Mouse (Mus musculus) liver, embryonic 15.5 days (tissue): ENCODE results near the gene Tns3. TPM values are rescaled to one million over a fixed set of nuclear protein-coding genes. Genes with fewer than 3 reads are reported as not detected.

Experiments
- ATAC-seq: fragments of 200-750 bp; cut with Nextera tagmentation; 2 replicates; pipeline ENCODE4 v1.8.0; 2017; ENCODE audit warnings: moderate number of reproducible peaks, mild to moderate bottlenecking, moderate library complexity; ENCODE audit not compliant: insufficient read depth
- H3K27ac ChIP-seq: fragments of 300-500 bp; sonication (generic); replicated peaks from 2 replicates; pipeline ENCODE4 v1.5.1; 2015; ENCODE audit warnings: mild to moderate bottlenecking, inconsistent platforms
- H3K27me3 ChIP-seq: fragments of 300-500 bp; sonication (generic); 2 replicates; pipeline ENCODE4 v1.6.1; 2015; ENCODE audit warnings: mild to moderate bottlenecking, inconsistent platforms
- H3K36me3 ChIP-seq: fragments of 300-500 bp; sonication (generic); replicated peaks from 2 replicates; pipeline ENCODE4 v1.6.1; 2015; ENCODE audit warnings: moderate library complexity, mild to moderate bottlenecking, inconsistent platforms
- H3K4me1 ChIP-seq: fragments of 300-500 bp; sonication (generic); replicated peaks from 2 replicates; pipeline ENCODE4 v1.6.1; 2015; ENCODE audit warnings: inconsistent platforms
- H3K4me2 ChIP-seq: fragments of 300-500 bp; sonication (generic); 2 replicates; pipeline ENCODE4 v1.6.1; 2015; ENCODE audit warnings: moderate library complexity, mild to moderate bottlenecking, inconsistent platforms
- H3K4me3 ChIP-seq: fragments of 300-500 bp; sonication (generic); replicated peaks from 2 replicates; pipeline ENCODE4 v1.5.1; 2015; ENCODE audit warnings: mild to moderate bottlenecking, inconsistent platforms
- H3K9ac ChIP-seq: fragments of 300-500 bp; sonication (generic); 2 replicates; pipeline ENCODE4 v1.6.1; 2015; ENCODE audit warnings: moderate library complexity, mild to moderate bottlenecking, inconsistent platforms
- H3K9me3 ChIP-seq: fragments of 300-500 bp; sonication (generic); replicated peaks from 2 replicates; pipeline ENCODE4 v1.6.1; 2016; ENCODE audit warnings: inconsistent platforms
- WGBS: fragments of 180-500 bp; shearing (Covaris S2); methylation state at CpG from one replicate; pipeline ENCODE4 v1.1.7; 2015; ENCODE audit warnings: mixed read lengths; ENCODE audit not compliant: insufficient replicate concordance; 5-methylcytosine and 5-hydroxymethylcytosine counted together
- polyA plus RNA-seq: library from polyadenylated mRNA; unstranded; fragments of >200 nt; fragmentation: Nextera tagmentation; extraction: Ambion mirVana; gene quantifications from 2 replicates; pipeline ENCODE4 v1.2.1, GENCODE M21; 2015

Gene Tns3
- polyA plus RNA-seq, 1 experiment from 2014 or later = 3.4 TPM

- 50% methylated on average over 6 of the region's 6 CpGs for WGBS
- H3K4me2 ChIP-seq = no peak overlapping the region
- H3K4me1 ChIP-seq = no peaks in the 10 kb centered on the region; the same call in 1 of the 2 replicates
- no peaks in the 10 kb centered on the region for H3K27me3 ChIP-seq
- H3K36me3 ChIP-seq = peaks cover 8% of the 10 kb centered on the region; the same call in 1 of the 2 replicates
- no peaks in the 10 kb centered on the region for H3K9me3 ChIP-seq
- no peak overlapping the region for H3K27ac ChIP-seq
- H3K4me3 ChIP-seq = no peak overlapping the region
- no peak for ATAC-seq
- no peak overlapping the region for H3K9ac ChIP-seq
These were observed 176.1 kb downstream of the Tns3 start for GRCm38 (mm10) chr11:8488248-8488647.

DNA sequence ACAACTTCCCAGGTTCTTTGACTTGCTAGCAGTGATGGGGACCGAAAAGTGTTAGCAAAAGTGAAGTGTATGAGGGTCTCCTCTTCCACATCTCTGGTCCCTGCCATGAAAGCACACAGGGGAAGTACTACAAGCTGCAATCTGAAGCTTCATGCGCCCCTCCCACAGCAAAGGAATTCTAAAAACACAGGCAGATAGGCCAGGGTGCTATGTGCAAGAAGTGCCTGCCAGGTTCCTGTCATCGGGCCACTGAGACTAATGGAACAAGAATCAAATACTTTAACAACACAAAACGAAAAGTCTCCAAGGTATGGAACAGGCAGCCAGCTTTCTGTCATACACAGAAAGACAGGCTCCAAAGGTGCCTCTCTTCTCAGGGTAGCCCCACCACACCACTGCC, 177.8 kb downstream of the Tns3 start:
- H3K27ac ChIP-seq = no peak overlapping the region

GRCm38 (mm10) chr11:8484538-8484937, 179.8 kb downstream of the Tns3 start:
- no peak overlapping the region for H3K9ac ChIP-seq
- ATAC-seq = no peak
- H3K36me3 ChIP-seq = 0 out of 2 replicates have a peak, but pooled peaks cover under 1% of the 10 kb centered on the region
- H3K4me3 ChIP-seq = no peak overlapping the region
- H3K4me2 ChIP-seq = no peak overlapping the region
- no peak overlapping the region for H3K27ac ChIP-seq
- 58% methylated on average over 4 of the region's 4 CpGs for WGBS
- H3K4me1 ChIP-seq = no peaks in the 10 kb centered on the region
- H3K9me3 ChIP-seq = no peaks in the 10 kb centered on the region
- no peaks in the 10 kb centered on the region for H3K27me3 ChIP-seq

More for the DNA sequence above, 177.8 kb downstream of the Tns3 start:
- no peak for ATAC-seq
- Histone ChIP-seq H3K9me3 (no peaks in the 10 kb centered on the region), H3K4me1 (no peaks in the 10 kb centered on the region), H3K4me2 (no peak overlapping the region), H3K9ac (no peak overlapping the region), H3K27me3 (no peaks in the 10 kb centered on the region), H3K36me3 (no peaks in the 10 kb centered on the region), H3K4me3 (no peak overlapping the region)
- 59% methylated on average over 4 of the region's 4 CpGs for WGBS

- Histone ChIP-seq H3K4me2 (no peak overlapping the region), H3K36me3 (0 out of 2 replicates have a peak, but pooled peaks cover 11% of the 10 kb centered on the region), H3K9ac (no peak overlapping the region), H3K4me1 (no peaks in the 10 kb centered on the region), H3K27me3 (no peaks in the 10 kb centered on the region), H3K27ac (no peak overlapping the region), H3K9me3 (no peaks in the 10 kb centered on the region), H3K4me3 (no peak overlapping the region)
- WGBS = 56% methylated on average over 3 of the region's 3 CpGs
- ATAC-seq = no peak
These were observed 181.6 kb downstream of the Tns3 start for GRCm38 (mm10) chr11:8482721-8483120.

DNA sequence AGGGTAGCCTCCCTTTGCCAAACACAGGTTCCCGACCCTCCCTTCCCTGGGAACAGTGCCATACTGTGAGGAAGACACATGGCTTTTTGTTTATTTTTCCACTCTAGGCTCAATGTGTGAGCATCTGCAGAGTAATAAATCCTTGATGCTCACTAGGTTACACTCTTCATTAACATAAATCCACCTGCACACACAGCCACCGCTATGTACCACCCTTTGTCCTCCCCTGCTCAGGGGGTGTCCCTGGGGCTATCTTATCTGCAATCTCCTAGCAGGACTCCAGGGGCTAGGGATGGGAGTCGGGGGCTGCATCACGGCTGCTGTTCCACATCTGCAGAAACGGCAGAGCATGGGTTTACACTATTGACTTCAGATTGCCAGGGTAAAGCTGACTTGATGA, 182.4 kb downstream of the Tns3 start:
- Histone ChIP-seq H3K9me3 (no peaks in the 10 kb centered on the region), H3K27me3 (no peaks in the 10 kb centered on the region), H3K4me2 (no peak overlapping the region), H3K4me3 (no peak overlapping the region), H3K4me1 (no peaks in the 10 kb centered on the region), H3K36me3 (0 out of 2 replicates have a peak, but pooled peaks cover 15% of the 10 kb centered on the region), H3K9ac (no peak overlapping the region), H3K27ac (no peak overlapping the region)
- no peak for ATAC-seq
- 59% methylated on average over 5 of the region's 5 CpGs for WGBS

DNA sequence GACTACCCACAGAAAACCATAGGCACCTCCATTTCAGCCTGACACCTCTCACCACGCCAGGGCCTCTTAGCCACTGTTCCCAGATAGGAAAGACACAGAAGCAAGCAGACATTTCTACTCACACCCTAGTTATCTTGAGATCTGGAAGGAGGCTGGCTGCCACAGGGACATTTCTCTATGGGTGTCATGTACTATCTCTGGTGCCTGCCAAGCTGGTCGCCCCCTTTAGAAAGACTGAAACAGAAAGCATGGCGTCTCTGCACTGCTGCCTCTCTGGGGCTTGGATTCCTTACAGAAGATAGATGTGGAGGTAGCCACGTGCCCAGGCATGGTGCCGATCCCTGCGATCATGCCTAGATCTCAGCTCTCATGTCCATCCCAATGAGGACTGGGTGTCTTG, 182.8 kb downstream of the Tns3 start:
- no peak for ATAC-seq
- no peak overlapping the region for H3K9ac ChIP-seq
- 66% methylated on average over 6 of the region's 6 CpGs for WGBS

GRCm38 (mm10) chr11:8479858-8480257, 184.5 kb downstream of the Tns3 start:
- Histone ChIP-seq H3K9me3 (no peaks in the 10 kb centered on the region), H3K36me3 (0 out of 2 replicates have a peak, but pooled peaks cover 15% of the 10 kb centered on the region), H3K27ac (no peak overlapping the region), H3K4me3 (no peak overlapping the region), H3K9ac (no peak overlapping the region), H3K4me2 (no peak overlapping the region), H3K4me1 (no peaks in the 10 kb centered on the region), H3K27me3 (no peaks in the 10 kb centered on the region)
- ATAC-seq = no peak
- 75% methylated on average over 2 of the region's 2 CpGs for WGBS

More for the DNA sequence above, 182.8 kb downstream of the Tns3 start:
- Histone ChIP-seq H3K27ac (no peak overlapping the region), H3K9me3 (no peaks in the 10 kb centered on the region), H3K4me1 (no peaks in the 10 kb centered on the region), H3K4me2 (no peak overlapping the region), H3K27me3 (no peaks in the 10 kb centered on the region), H3K4me3 (no peak overlapping the region), H3K36me3 (0 out of 2 replicates have a peak, but pooled peaks cover 15% of the 10 kb centered on the region)

GRCm38 (mm10) chr11:8479313-8479712, 185.0 kb downstream of the Tns3 start:
- Histone ChIP-seq H3K4me3 (no peak overlapping the region), H3K9ac (no peak overlapping the region), H3K4me2 (no peak overlapping the region), H3K27me3 (no peaks in the 10 kb centered on the region), H3K27ac (no peak overlapping the region), H3K9me3 (no peaks in the 10 kb centered on the region), H3K36me3 (0 out of 2 replicates have a peak, but pooled peaks cover 15% of the 10 kb centered on the region), H3K4me1 (no peaks in the 10 kb centered on the region)
- ATAC-seq = no peak
- WGBS = 74% methylated on average over 7 of the region's 7 CpGs

DNA sequence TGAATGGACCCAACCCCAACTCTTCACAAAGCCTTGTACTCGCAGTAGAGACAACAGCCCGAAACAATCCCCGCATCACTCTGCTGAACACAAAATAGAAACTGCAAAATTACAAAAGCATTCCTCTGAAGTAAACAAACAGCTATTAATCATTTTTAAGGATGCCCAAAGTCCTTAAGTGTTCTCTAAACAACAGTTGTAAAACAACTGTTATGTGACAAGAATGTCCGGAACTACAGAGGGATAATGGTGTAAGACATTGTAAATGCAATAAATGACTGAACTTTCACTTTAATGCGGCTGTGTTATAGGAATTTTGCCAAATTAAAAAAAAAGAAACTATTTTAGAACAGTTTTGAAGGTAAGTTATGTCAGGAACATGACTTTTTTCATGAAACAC, 190.7 kb downstream of the Tns3 start:
- H3K4me2 ChIP-seq = no peak overlapping the region
- no peak for ATAC-seq
- 81% methylated on average over 5 of the region's 5 CpGs for WGBS

GRCm38 (mm10) chr11:8472439-8472838, 191.9 kb downstream of the Tns3 start:
- ATAC-seq = no peak
- WGBS = 63% methylated on average over 12 of the region's 12 CpGs
- no peak overlapping the region for H3K4me3 ChIP-seq
- 0 out of 2 replicates have a peak, but pooled peaks cover 3% of the 10 kb centered on the region for H3K4me1 ChIP-seq
- H3K4me2 ChIP-seq = no peak overlapping the region
- H3K27ac ChIP-seq = no peak overlapping the region
- H3K9me3 ChIP-seq = no peaks in the 10 kb centered on the region
- H3K27me3 ChIP-seq = 0 out of 2 replicates have a peak, but pooled peaks cover 7% of the 10 kb centered on the region
- H3K36me3 ChIP-seq = 0 out of 2 replicates have a peak, but pooled peaks cover 3% of the 10 kb centered on the region
- no peak overlapping the region for H3K9ac ChIP-seq

More for the DNA sequence above, 190.7 kb downstream of the Tns3 start:
- Histone ChIP-seq H3K9me3 (no peaks in the 10 kb centered on the region), H3K4me3 (no peak overlapping the region), H3K9ac (no peak overlapping the region), H3K27me3 (0 out of 2 replicates have a peak, but pooled peaks cover 4% of the 10 kb centered on the region), H3K4me1 (no peaks in the 10 kb centered on the region), H3K27ac (no peak overlapping the region), H3K36me3 (0 out of 2 replicates have a peak, but pooled peaks cover 8% of the 10 kb centered on the region)

DNA sequence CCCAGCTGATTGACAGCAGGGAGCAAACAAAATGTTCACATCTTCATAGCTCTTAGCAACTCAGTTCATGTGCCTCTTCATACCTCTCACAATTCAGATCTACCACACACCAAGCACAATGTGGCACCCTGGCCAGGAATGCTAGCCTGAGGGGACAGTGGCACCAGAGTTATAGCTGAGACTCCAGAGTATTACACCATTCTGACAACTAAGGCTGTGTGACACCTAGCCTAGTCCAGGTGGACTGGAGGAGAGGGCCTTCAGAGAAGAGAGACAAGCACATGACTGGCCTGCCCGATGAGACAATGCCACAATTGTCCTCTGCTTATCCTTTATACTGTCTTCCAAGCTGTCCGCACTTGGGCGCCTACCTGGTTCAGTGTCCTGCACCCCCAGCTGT, 192.8 kb downstream of the Tns3 start:
- 77% methylated on average over 3 of the region's 3 CpGs for WGBS
- H3K4me1 ChIP-seq = 0 out of 2 replicates have a peak, but pooled peaks cover 3% of the 10 kb centered on the region
- ATAC-seq = no peak
- no peak overlapping the region for H3K4me3 ChIP-seq
- no peak overlapping the region for H3K9ac ChIP-seq
- H3K36me3 ChIP-seq = no peaks in the 10 kb centered on the region
- 0 out of 2 replicates have a peak, but pooled peaks cover 7% of the 10 kb centered on the region for H3K27me3 ChIP-seq
- no peaks in the 10 kb centered on the region for H3K9me3 ChIP-seq
- no peak overlapping the region for H3K27ac ChIP-seq
- H3K4me2 ChIP-seq = no peak overlapping the region

- H3K27me3 ChIP-seq = 0 out of 2 replicates have a peak, but pooled peaks cover 7% of the 10 kb centered on the region
- no peak overlapping the region for H3K27ac ChIP-seq
- no peak overlapping the region for H3K4me2 ChIP-seq
- no peak overlapping the region for H3K9ac ChIP-seq
- WGBS = 43% methylated on average over 9 of the region's 9 CpGs
- H3K36me3 ChIP-seq = no peaks in the 10 kb centered on the region
- no peak overlapping the region for H3K4me3 ChIP-seq
- H3K4me1 ChIP-seq = 0 out of 2 replicates have a peak, but pooled peaks cover 3% of the 10 kb centered on the region
- ATAC-seq = no peak
- no peaks in the 10 kb centered on the region for H3K9me3 ChIP-seq
These were observed 194.8 kb downstream of the Tns3 start for GRCm38 (mm10) chr11:8469537-8469936.
